Mouse (Mus musculus): ENCODE measurements around the gene Syngr1. TPM values are rescaled to one million over a fixed set of nuclear protein-coding genes. Genes with fewer than 3 reads are reported as not detected.

Syngr1 gene
- polyA plus RNA-seq, 1 experiment, result 0.95 TPM

DNA sequence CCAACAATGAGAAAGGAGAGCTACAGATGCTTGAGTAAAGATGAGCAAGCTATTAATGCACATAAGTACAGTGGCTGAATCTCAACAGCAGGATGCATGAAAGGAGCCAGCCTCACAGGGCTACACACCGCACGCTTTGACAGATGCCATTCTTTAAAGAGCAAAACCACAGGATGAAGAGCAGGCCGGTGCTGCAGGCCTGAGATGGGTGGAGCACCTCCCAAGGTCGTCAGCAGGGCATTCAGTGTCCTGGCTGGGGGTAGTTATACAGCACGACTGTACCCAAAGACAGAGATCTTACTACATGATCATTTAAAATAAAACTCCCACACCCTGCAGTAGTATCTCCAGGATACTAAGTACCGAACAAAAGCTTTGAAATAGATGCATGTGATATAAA is 55.0 kb downstream of the Syngr1 start:
- Histone ChIP-seq H3K4me3 (ENCODE audit: insufficient read depth, low read length) (no peak overlapping the region), H3K27ac (ENCODE audit: insufficient read depth, low read length) (no peak overlapping the region), H3K4me1 (ENCODE audit: control insufficient read depth, insufficient read depth, low read length) (no peaks in the 10 kb centered on the region)
- TF ChIP-seq POLR2A (IDR thresholded peaks at IDR 0.05; ENCODE audit: low read depth, low read length), result no peak
- TF ChIP-seq CTCF (IDR thresholded peaks at IDR 0.05; ENCODE audit: borderline replicate concordance, insufficient read depth, low read length), result no peak

GRCm38 (mm10) chr15:80147090-80147489 is 56.0 kb downstream of the Syngr1 start:
- Histone ChIP-seq H3K4me1 (ENCODE audit: control insufficient read depth, insufficient read depth, low read length) (no peaks in the 10 kb centered on the region), H3K27ac (ENCODE audit: insufficient read depth, low read length) (no peak overlapping the region), H3K4me3 (ENCODE audit: insufficient read depth, low read length) (no peak overlapping the region)
- TF ChIP-seq POLR2A (IDR thresholded peaks at IDR 0.05; ENCODE audit: low read depth, low read length), result no peak
- no peak for TF ChIP-seq CTCF (IDR thresholded peaks at IDR 0.05; ENCODE audit: borderline replicate concordance, insufficient read depth, low read length)

DNA sequence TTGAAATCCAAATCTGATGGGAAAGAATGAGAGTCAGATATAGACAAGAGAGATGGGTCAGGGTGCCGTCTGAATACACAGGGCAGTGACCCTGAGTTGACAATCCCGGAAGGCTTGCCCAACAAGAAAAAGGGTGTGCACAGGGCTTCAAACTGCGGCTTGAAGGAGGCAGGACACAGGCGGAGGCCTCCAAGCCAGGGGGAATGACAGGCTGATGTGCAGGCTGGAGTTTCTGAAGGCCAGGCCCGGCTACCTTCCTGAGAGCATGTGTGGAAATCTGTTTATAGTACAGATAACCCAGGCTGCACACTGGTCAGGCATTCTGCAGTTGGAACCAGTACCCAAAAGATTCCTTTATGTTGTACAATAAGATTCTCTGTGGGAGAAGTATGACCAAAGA is 56.4 kb downstream of the Syngr1 start:
- TF ChIP-seq POLR2A (IDR thresholded peaks at IDR 0.05; ENCODE audit: low read depth, low read length), result no peak
- no peak for TF ChIP-seq CTCF (IDR thresholded peaks at IDR 0.05; ENCODE audit: borderline replicate concordance, insufficient read depth, low read length)
- H3K27ac ChIP-seq (ENCODE audit: insufficient read depth, low read length), result no peak overlapping the region
- no peak overlapping the region for H3K4me3 ChIP-seq (ENCODE audit: insufficient read depth, low read length)
- no peaks in the 10 kb centered on the region for H3K4me1 ChIP-seq (ENCODE audit: control insufficient read depth, insufficient read depth, low read length)

DNA sequence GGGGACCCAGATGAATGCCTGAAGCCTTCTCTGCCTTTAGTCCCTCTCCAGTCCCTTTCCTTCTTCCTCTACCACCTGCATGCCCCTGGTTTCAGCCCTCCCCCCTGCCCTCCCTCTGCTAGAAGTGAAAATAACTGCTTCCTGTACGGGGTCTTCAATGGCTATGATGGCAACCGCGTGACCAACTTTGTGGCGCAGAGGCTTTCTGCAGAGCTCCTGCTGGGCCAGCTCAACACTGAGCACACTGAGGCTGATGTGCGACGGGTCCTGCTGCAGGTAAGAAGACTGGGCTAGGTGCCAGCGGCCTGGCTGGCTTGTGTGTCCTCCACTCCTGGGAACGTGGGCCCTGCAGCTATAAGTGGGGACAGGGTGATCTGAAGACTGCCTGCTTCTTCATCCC is 57.4 kb downstream of the Syngr1 start:
- H3K27ac ChIP-seq (ENCODE audit: insufficient read depth, low read length), result no peak overlapping the region
- no peak overlapping the region for H3K4me3 ChIP-seq (ENCODE audit: insufficient read depth, low read length)
- no peak for TF ChIP-seq POLR2A (IDR thresholded peaks at IDR 0.05; ENCODE audit: low read depth, low read length)
- no peak for TF ChIP-seq CTCF (IDR thresholded peaks at IDR 0.05; ENCODE audit: borderline replicate concordance, insufficient read depth, low read length)
- H3K4me1 ChIP-seq (ENCODE audit: control insufficient read depth, insufficient read depth, low read length), result no peaks in the 10 kb centered on the region

GRCm38 (mm10) chr15:80149517-80149916 is 58.4 kb downstream of the Syngr1 start:
- Histone ChIP-seq H3K4me3 (ENCODE audit: insufficient read depth, low read length) (no peak overlapping the region), H3K27ac (ENCODE audit: insufficient read depth, low read length) (no peak overlapping the region), H3K4me1 (ENCODE audit: control insufficient read depth, insufficient read depth, low read length) (no peaks in the 10 kb centered on the region)
- TF ChIP-seq CTCF (IDR thresholded peaks at IDR 0.05; ENCODE audit: borderline replicate concordance, insufficient read depth, low read length), result no peak
- no peak for TF ChIP-seq POLR2A (IDR thresholded peaks at IDR 0.05; ENCODE audit: low read depth, low read length)

DNA sequence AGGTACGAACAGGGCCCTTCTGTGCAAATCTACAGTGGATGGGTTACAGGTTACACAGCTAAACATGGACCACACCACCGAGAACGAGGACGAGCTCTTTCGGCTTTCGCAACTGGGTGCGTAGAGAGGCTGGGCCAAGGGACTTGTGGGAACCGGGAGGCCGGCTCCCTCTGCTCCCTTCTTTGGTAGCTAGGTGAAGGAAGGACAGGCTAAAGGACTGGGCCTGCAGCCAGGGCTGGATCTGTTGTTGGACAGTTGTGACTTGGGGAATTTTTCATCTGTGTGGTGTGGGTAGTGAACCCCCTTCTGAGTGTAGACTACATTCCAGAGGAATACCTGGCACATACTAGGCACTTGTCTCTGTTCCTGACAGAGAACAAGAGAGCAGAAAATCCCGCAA is 61.5 kb downstream of the Syngr1 start:
- Histone ChIP-seq H3K4me1 (ENCODE audit: control insufficient read depth, insufficient read depth, low read length) (no peaks in the 10 kb centered on the region), H3K4me3 (ENCODE audit: insufficient read depth, low read length) (no peak overlapping the region), H3K27ac (ENCODE audit: insufficient read depth, low read length) (no peak overlapping the region)
- no peak for TF ChIP-seq CTCF (IDR thresholded peaks at IDR 0.05; ENCODE audit: borderline replicate concordance, insufficient read depth, low read length)
- TF ChIP-seq POLR2A (IDR thresholded peaks at IDR 0.05; ENCODE audit: low read depth, low read length), result no peak

DNA sequence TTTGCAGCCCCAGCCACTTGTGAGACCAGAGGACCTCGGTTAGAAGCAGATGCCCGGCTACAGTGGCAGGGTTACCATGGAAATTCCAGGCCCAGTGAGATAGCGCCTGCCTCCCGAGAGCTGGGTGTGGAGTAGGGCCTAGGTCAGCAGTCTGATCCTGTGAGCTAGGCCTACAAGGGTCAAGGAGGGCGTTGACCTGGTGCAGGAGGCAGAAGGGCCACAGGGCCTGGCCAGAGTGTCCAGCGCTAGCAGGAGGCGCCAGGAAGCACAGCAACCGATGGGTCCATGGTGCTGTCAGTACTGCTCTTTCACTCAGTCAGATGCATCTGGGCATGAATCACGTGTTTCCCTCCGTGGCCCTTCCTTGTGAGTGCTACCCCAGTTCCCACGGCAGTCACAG is 62.6 kb downstream of the Syngr1 start:
- H3K4me3 ChIP-seq (ENCODE audit: insufficient read depth, low read length), result no peak overlapping the region
- TF ChIP-seq POLR2A (IDR thresholded peaks at IDR 0.05; ENCODE audit: low read depth, low read length), result no peak
- TF ChIP-seq CTCF (IDR thresholded peaks at IDR 0.05; ENCODE audit: borderline replicate concordance, insufficient read depth, low read length), result no peak
- H3K4me1 ChIP-seq (ENCODE audit: control insufficient read depth, insufficient read depth, low read length), result peaks cover 3% of the 10 kb centered on the region; the same call in 1 of the 2 replicates
- no peak overlapping the region for H3K27ac ChIP-seq (ENCODE audit: insufficient read depth, low read length)

DNA sequence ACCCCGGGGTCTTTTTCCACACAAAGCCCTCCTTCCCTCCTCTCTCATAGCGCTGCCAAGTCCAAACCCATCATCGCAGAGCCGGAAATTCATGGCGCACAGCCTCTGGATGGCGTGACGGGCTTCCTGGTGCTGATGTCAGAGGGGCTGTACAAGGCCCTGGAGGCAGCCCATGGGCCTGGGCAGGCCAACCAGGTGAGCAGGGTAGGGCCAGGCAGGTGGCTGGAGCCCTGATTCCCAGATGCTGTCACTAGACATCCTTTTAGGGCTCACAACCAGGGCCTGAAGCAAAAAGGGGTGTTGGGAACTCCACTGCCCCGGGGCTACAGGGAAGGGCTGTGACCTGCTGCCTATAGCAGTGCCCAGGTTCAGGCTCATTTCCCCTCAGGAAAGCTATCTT is 64.6 kb downstream of the Syngr1 start:
- no peak overlapping the region for H3K27ac ChIP-seq (ENCODE audit: insufficient read depth, low read length)
- TF ChIP-seq POLR2A (IDR thresholded peaks at IDR 0.05; ENCODE audit: low read depth, low read length) (no peak), CTCF (IDR thresholded peaks at IDR 0.05; ENCODE audit: borderline replicate concordance, insufficient read depth, low read length) (no peak)
- H3K4me3 ChIP-seq (ENCODE audit: insufficient read depth, low read length), result no peak overlapping the region
- peaks cover 20% of the 10 kb centered on the region for H3K4me1 ChIP-seq (ENCODE audit: control insufficient read depth, insufficient read depth, low read length)

- H3K4me1 ChIP-seq (ENCODE audit: control insufficient read depth, insufficient read depth, low read length), result peaks cover 20% of the 10 kb centered on the region
- H3K4me3 ChIP-seq (ENCODE audit: insufficient read depth, low read length), result no peak overlapping the region
- TF ChIP-seq CTCF (IDR thresholded peaks at IDR 0.05; ENCODE audit: borderline replicate concordance, insufficient read depth, low read length) (no peak), POLR2A (IDR thresholded peaks at IDR 0.05; ENCODE audit: low read depth, low read length) (no peak)
- H3K27ac ChIP-seq (ENCODE audit: insufficient read depth, low read length), result no peak overlapping the region
Observed at GRCm38 (mm10) chr15:80157197-80157943, 66.2 kb downstream of the Syngr1 start.

GRCm38 (mm10) chr15:80158001-80158706 is 67.0 kb downstream of the Syngr1 start:
- H3K27ac ChIP-seq (ENCODE audit: insufficient read depth, low read length), result no peak overlapping the region

More at GRCm38 (mm10) chr15:80158001-80158706, 67.0 kb downstream of the Syngr1 start:
- peaks cover 20% of the 10 kb centered on the region for H3K4me1 ChIP-seq (ENCODE audit: control insufficient read depth, insufficient read depth, low read length)
- no peak for TF ChIP-seq POLR2A (IDR thresholded peaks at IDR 0.05; ENCODE audit: low read depth, low read length)
- H3K4me3 ChIP-seq (ENCODE audit: insufficient read depth, low read length), result no peak overlapping the region

All from embryonic fibroblast, embryonic 13.5 days (primary cell).